ENCODE assay signal across 8 mouse cellular contexts in genomic region chr7:132242617-132243141, GRCm38 (mm10).
DNase-seq lines count a peak whose midpoint lies in the region; ATAC-seq and TF ChIP-seq lines count a peak whose summit lies in the region.
"Had no signal": no experiment of that assay in that cellular context is flagged by ENCODE, and none has a peak within 500 bp of the region (broad histone marks: within the 10 kb centered on the region; RNA-seq: fewer than 3 reads in every experiment).

No protein-coding gene starts in this region.

- 0 out of 2 replicates have a peak, but pooled peaks have one; percentile 24 for ATAC-seq in midbrain, embryonic 15.5 days (replicated peaks)
- no peak for ATAC-seq in midbrain, embryonic 14.5 days (ENCODE audit: low FRiP score, low TSS enrichment)
- peak; percentile 37; the same call in 1 of the 2 replicates for ATAC-seq in kidney, embryonic 15.5 days (replicated peaks; ENCODE audit: low FRiP score)

- TF ChIP-seq CTCF in cerebellum, adult 2 months (IDR thresholded peaks at IDR 0.05; ENCODE audit: borderline replicate concordance, insufficient read depth, low read depth, low read length): no peak

- no peaks in the 10 kb centered on the region for H3K9me3 ChIP-seq in midbrain, embryonic 15.5 days
- no peaks in the 10 kb centered on the region for H3K9me3 ChIP-seq in midbrain, embryonic 14.5 days (ENCODE audit: control insufficient read depth, low read length)
- H3K9me3 ChIP-seq in kidney, embryonic 15.5 days (replicated peaks): no peaks in the 10 kb centered on the region

- no peak overlapping the region for H3K4me3 ChIP-seq in midbrain, embryonic 15.5 days
- H3K4me3 ChIP-seq in midbrain, embryonic 14.5 days (replicated peaks; ENCODE audit: low read depth, low read length): no peak overlapping the region
- no peak overlapping the region for H3K4me3 ChIP-seq in kidney, embryonic 15.5 days (replicated peaks)
- no peak overlapping the region for H3K4me3 ChIP-seq in cerebellum, adult 2 months (replicated peaks; ENCODE audit: insufficient read depth, low read depth, low read length)
- H3K4me3 ChIP-seq: myocyte had no signal

- no peak overlapping the region for H3K9ac ChIP-seq in midbrain, embryonic 15.5 days
- H3K9ac ChIP-seq in midbrain, embryonic 14.5 days (replicated peaks; ENCODE audit: low read length): no peak overlapping the region
- H3K9ac ChIP-seq in kidney, embryonic 15.5 days: no peak overlapping the region

- WGBS in midbrain, embryonic 15.5 days: 54% methylated on average over 4 of the region's 4 CpGs
- 53% methylated on average over 4 of the region's 4 CpGs for WGBS in midbrain, embryonic 14.5 days
- WGBS in kidney, embryonic 15.5 days: 45% methylated on average over 4 of the region's 4 CpGs
- WGBS in cerebellum, adult 2 months: 63% methylated on average over 4 of the region's 4 CpGs

- no peak for TF ChIP-seq POLR2A in cerebellum, adult 2 months (IDR thresholded peaks at IDR 0.05; ENCODE audit: borderline replicate concordance, insufficient read depth, low read length)

- no peak overlapping the region for H3K4me2 ChIP-seq in midbrain, embryonic 15.5 days
- no peak overlapping the region for H3K4me2 ChIP-seq in midbrain, embryonic 14.5 days (ENCODE audit: low read length)
- no peak overlapping the region for H3K4me2 ChIP-seq in kidney, embryonic 15.5 days

- peaks cover 17% of the 10 kb centered on the region for H3K4me1 ChIP-seq in midbrain, embryonic 15.5 days
- peaks cover 14% of the 10 kb centered on the region for H3K4me1 ChIP-seq in midbrain, embryonic 14.5 days (ENCODE audit: control insufficient read depth, insufficient read depth, low read length)
- H3K4me1 ChIP-seq in kidney, embryonic 15.5 days: peaks cover 14% of the 10 kb centered on the region
- H3K4me1 ChIP-seq in cerebellum, adult 2 months (ENCODE audit: control insufficient read depth, insufficient read depth, low read length): peaks cover 10% of the 10 kb centered on the region

- no peak for DNase-seq in midbrain, embryonic 14.5 days
- DNase-seq in adrenal gland, postnatal 25 days: peak; percentile 31
- DNase-seq in monocyte, adult 2 months (ENCODE audit: low read depth in 1 of 2, low spot score in 2 of 2): peak; percentile 26 to 32
- no peak for DNase-seq in cerebellum, adult 2 months
- no peak for DNase-seq in Muller cell, postnatal 12 days (ENCODE audit: inconsistent ontology term)

- H3K36me3 ChIP-seq in midbrain, embryonic 15.5 days (replicated peaks): 0 out of 2 replicates have a peak, but pooled peaks cover 2% of the 10 kb centered on the region
- peaks cover 13% of the 10 kb centered on the region for H3K36me3 ChIP-seq in midbrain, embryonic 14.5 days (ENCODE audit: control insufficient read depth, insufficient read depth, low read length)
- peaks cover 47% of the 10 kb centered on the region for H3K36me3 ChIP-seq in kidney, embryonic 15.5 days

- H3K27ac ChIP-seq in midbrain, embryonic 15.5 days: no peak overlapping the region
- H3K27ac ChIP-seq in midbrain, embryonic 14.5 days (replicated peaks; ENCODE audit: low read depth, low read length): no peak overlapping the region
- no peak overlapping the region for H3K27ac ChIP-seq in kidney, embryonic 15.5 days
- H3K27ac ChIP-seq in cerebellum, adult 2 months (ENCODE audit: insufficient read depth, low read length): no peak overlapping the region

- no peaks in the 10 kb centered on the region for H3K27me3 ChIP-seq in midbrain, embryonic 15.5 days (replicated peaks)
- no peaks in the 10 kb centered on the region for H3K27me3 ChIP-seq in midbrain, embryonic 14.5 days (ENCODE audit: control insufficient read depth, insufficient read depth, low read length)
- H3K27me3 ChIP-seq in kidney, embryonic 15.5 days: no peaks in the 10 kb centered on the region
- H3K27me3 ChIP-seq in cerebellum, adult 2 months (ENCODE audit: control insufficient read depth, insufficient read depth, low read length): no peaks in the 10 kb centered on the region

Comparison
In these comparisons a context has a peak if more than half of its experiments do, and no peak if none do; other contexts are left out.
1. DNase-seq: peak in adrenal gland, postnatal 25 days (single experiment) and monocyte, adult 2 months (2 of 2); none in midbrain, embryonic 14.5 days (single experiment), cerebellum, adult 2 months (0 of 2) and Muller cell, postnatal 12 days (single experiment).